Mouse (Mus musculus) lung, embryonic 16.5 days (tissue): Measurements from ENCODE around the gene Banf2. TPM values are rescaled to one million over a fixed set of nuclear protein-coding genes. Genes with fewer than 3 reads are reported as not detected.

Source experiments
- ATAC-seq: fragments of 200-750 bp; cut with Nextera tagmentation; 2 replicates; pipeline ENCODE4 v1.8.0; 2017; ENCODE audit warnings: low read depth, mild to moderate bottlenecking, moderate library complexity
- H3K27ac ChIP-seq: fragments of 300-500 bp; sonication (generic); 2 replicates; pipeline ENCODE4 v1.5.1; 2014; ENCODE audit warnings: mild to moderate bottlenecking, control low read depth, low read length
- H3K27me3 ChIP-seq: fragments of 300-500 bp; sonication (generic); 2 replicates; pipeline ENCODE4 v1.6.1; 2014; ENCODE audit warnings: low read depth, low read length, mixed read lengths; ENCODE audit not compliant: control insufficient read depth, insufficient read depth
- H3K36me3 ChIP-seq: fragments of 300-500 bp; sonication (generic); 2 replicates; pipeline ENCODE4 v1.6.1; 2014; ENCODE audit warnings: low read length; ENCODE audit not compliant: control insufficient read depth, insufficient read depth
- H3K4me1 ChIP-seq: fragments of 300-500 bp; sonication (generic); replicated peaks from 2 replicates; pipeline ENCODE4 v1.6.1; 2014; ENCODE audit warnings: low read length, mixed read lengths; ENCODE audit not compliant: control insufficient read depth, insufficient read depth
- H3K4me2 ChIP-seq: fragments of 300-500 bp; sonication (generic); 2 replicates; pipeline ENCODE4 v1.6.1; 2014; ENCODE audit warnings: low read depth, low read length, control low read depth
- H3K4me3 ChIP-seq: fragments of 300-500 bp; sonication (generic); 2 replicates; pipeline ENCODE4 v1.5.1; 2014; ENCODE audit warnings: mild to moderate bottlenecking, low read length, control low read depth
- H3K9ac ChIP-seq: fragments of 300-500 bp; sonication (generic); 2 replicates; pipeline ENCODE4 v1.6.1; 2014; ENCODE audit warnings: low read length, control low read depth
- H3K9me3 ChIP-seq: fragments of 300-500 bp; sonication (generic); 2 replicates; pipeline ENCODE4 v1.6.1; 2016; ENCODE audit warnings: low read length; ENCODE audit not compliant: control insufficient read depth
- WGBS: fragments of 180-500 bp; shearing (Covaris S2); extraction: QIAGEN DNeasy Blood & Tissue Kit; methylation state at CpG from one replicate; pipeline ENCODE4 v1.1.7; 2014; 5-methylcytosine and 5-hydroxymethylcytosine counted together
- polyA plus RNA-seq: library from polyadenylated mRNA; unstranded; fragments of >200 nt; fragmentation: Nextera tagmentation; extraction: Ambion mirVana; gene quantifications from 2 replicates; pipeline ENCODE4 v1.2.1, GENCODE M21; 2015

Banf2 gene
- polyA plus RNA-seq, 1 experiment from 2014 or later: not detected

GRCm38 (mm10) chr2:144074059-144074458 is 41.2 kb downstream of the Banf2 start:
- no peaks in the 10 kb centered on the region for H3K4me1 ChIP-seq
- no peaks in the 10 kb centered on the region for H3K9me3 ChIP-seq
- H3K27me3 ChIP-seq: no peaks in the 10 kb centered on the region
- WGBS: 95% methylated on average over 5 of the region's 5 CpGs
- no peak overlapping the region for H3K4me3 ChIP-seq
- H3K27ac ChIP-seq: no peak overlapping the region
- H3K9ac ChIP-seq: no peak overlapping the region
- H3K4me2 ChIP-seq: no peak overlapping the region
- ATAC-seq: no peak
- H3K36me3 ChIP-seq: no peaks in the 10 kb centered on the region

GRCm38 (mm10) chr2:144076625-144077024 is 43.8 kb downstream of the Banf2 start:
- Histone ChIP-seq H3K9ac (no peak overlapping the region), H3K4me1 (no peaks in the 10 kb centered on the region), H3K36me3 (no peaks in the 10 kb centered on the region), H3K4me2 (no peak overlapping the region), H3K9me3 (no peaks in the 10 kb centered on the region), H3K4me3 (no peak overlapping the region), H3K27me3 (no peaks in the 10 kb centered on the region), H3K27ac (no peak overlapping the region)
- ATAC-seq: no peak
- WGBS: 81% methylated on average over 2 of the region's 2 CpGs

- Histone ChIP-seq H3K27ac (no peak overlapping the region), H3K9me3 (no peaks in the 10 kb centered on the region), H3K4me3 (no peak overlapping the region), H3K9ac (no peak overlapping the region), H3K4me2 (no peak overlapping the region), H3K4me1 (no peaks in the 10 kb centered on the region), H3K27me3 (no peaks in the 10 kb centered on the region), H3K36me3 (no peaks in the 10 kb centered on the region)
- ATAC-seq: no peak
- 67% methylated on average over 3 of the region's 3 CpGs for WGBS
Observed at GRCm38 (mm10) chr2:144078897-144079296, 46.0 kb downstream of the Banf2 start.

GRCm38 (mm10) chr2:144086183-144086847 is 53.5 kb downstream of the Banf2 start:
- peak overlapping the region; percentile 76 for H3K27ac ChIP-seq
- H3K36me3 ChIP-seq: no peaks in the 10 kb centered on the region
- peak; percentile 81 for ATAC-seq
- no peaks in the 10 kb centered on the region for H3K9me3 ChIP-seq
- WGBS: 27% methylated on average over 18 of the region's 18 CpGs
- H3K4me1 ChIP-seq: peaks cover 9% of the 10 kb centered on the region; the same call in 1 of the 2 replicates
- H3K4me2 ChIP-seq: 0 out of 2 replicates have a peak overlapping the region, but pooled peaks have one; percentile 11
- peak overlapping the region; percentile 49; the same call in 1 of the 2 replicates for H3K9ac ChIP-seq
- no peak overlapping the region for H3K4me3 ChIP-seq
- no peaks in the 10 kb centered on the region for H3K27me3 ChIP-seq

GRCm38 (mm10) chr2:144087899-144088584 is 55.2 kb downstream of the Banf2 start:
- no peaks in the 10 kb centered on the region for H3K27me3 ChIP-seq
- peaks cover 9% of the 10 kb centered on the region; the same call in 1 of the 2 replicates for H3K4me1 ChIP-seq
- no peaks in the 10 kb centered on the region for H3K9me3 ChIP-seq
- no peak overlapping the region for H3K27ac ChIP-seq
- H3K36me3 ChIP-seq: no peaks in the 10 kb centered on the region
- 0 out of 2 replicates have a peak, but pooled peaks have one; percentile 19 for ATAC-seq
- H3K4me2 ChIP-seq: no peak overlapping the region
- WGBS: 17% methylated on average over 9 of the region's 9 CpGs
- H3K4me3 ChIP-seq: no peak overlapping the region
- no peak overlapping the region for H3K9ac ChIP-seq

- H3K4me1 ChIP-seq: no peaks in the 10 kb centered on the region; the same call in 1 of the 2 replicates
- no peak for ATAC-seq
- no peak overlapping the region for H3K4me2 ChIP-seq
- WGBS: 77% methylated on average over 4 of the region's 4 CpGs
- no peaks in the 10 kb centered on the region for H3K27me3 ChIP-seq
- H3K9me3 ChIP-seq: no peaks in the 10 kb centered on the region
- no peaks in the 10 kb centered on the region for H3K36me3 ChIP-seq
- H3K4me3 ChIP-seq: no peak overlapping the region
- H3K9ac ChIP-seq: no peak overlapping the region
- no peak overlapping the region for H3K27ac ChIP-seq
Observed at GRCm38 (mm10) chr2:144092767-144093166, 59.9 kb downstream of the Banf2 start.

GRCm38 (mm10) chr2:144094721-144095120 is 61.9 kb downstream of the Banf2 start:
- no peak overlapping the region for H3K4me3 ChIP-seq

GRCm38 (mm10) chr2:144101463-144101961 is 68.7 kb downstream of the Banf2 start:
- no peaks in the 10 kb centered on the region for H3K4me1 ChIP-seq
- no peak overlapping the region for H3K4me2 ChIP-seq
- ATAC-seq: no peak
- H3K27me3 ChIP-seq: no peaks in the 10 kb centered on the region
- no peak overlapping the region for H3K9ac ChIP-seq
- 69% methylated on average over 13 of the region's 13 CpGs for WGBS
- H3K9me3 ChIP-seq: no peaks in the 10 kb centered on the region
- no peak overlapping the region for H3K27ac ChIP-seq
- no peaks in the 10 kb centered on the region for H3K36me3 ChIP-seq
- no peak overlapping the region for H3K4me3 ChIP-seq

More at GRCm38 (mm10) chr2:144094721-144095120, 61.9 kb downstream of the Banf2 start:
- Histone ChIP-seq H3K9me3 (no peaks in the 10 kb centered on the region), H3K27me3 (no peaks in the 10 kb centered on the region), H3K4me2 (no peak overlapping the region), H3K27ac (no peak overlapping the region), H3K9ac (no peak overlapping the region), H3K4me1 (no peaks in the 10 kb centered on the region), H3K36me3 (no peaks in the 10 kb centered on the region)
- no peak for ATAC-seq
- 64% methylated on average over 1 of the region's 1 CpGs for WGBS

- Histone ChIP-seq H3K36me3 (no peaks in the 10 kb centered on the region), H3K9me3 (no peaks in the 10 kb centered on the region), H3K27me3 (no peaks in the 10 kb centered on the region), H3K4me1 (no peaks in the 10 kb centered on the region), H3K4me2 (no peak overlapping the region), H3K9ac (no peak overlapping the region), H3K4me3 (no peak overlapping the region), H3K27ac (no peak overlapping the region)
- WGBS: 83% methylated on average over 5 of the region's 5 CpGs
- ATAC-seq: no peak
Observed at GRCm38 (mm10) chr2:144107374-144107773, 74.5 kb downstream of the Banf2 start.
